Mouse (Mus musculus) liver, adult 2 months (tissue): ENCODE measurements around the gene Mylk.

Experiments
- CTCF ChIP-seq: fragments of 200-500 bp; IDR thresholded peaks from 2 replicates; pipeline ENCODE4 v1.5.1; 2011; ENCODE audit warnings: low read depth, low read length, control low read depth
- POLR2A ChIP-seq: fragments of 200-500 bp; IDR thresholded peaks from 2 replicates; pipeline ENCODE4 v1.6.1; 2011; ENCODE audit warnings: low read length, control low read depth; ENCODE audit not compliant: insufficient read depth; ENCODE audit errors: extremely low read depth

DNA sequence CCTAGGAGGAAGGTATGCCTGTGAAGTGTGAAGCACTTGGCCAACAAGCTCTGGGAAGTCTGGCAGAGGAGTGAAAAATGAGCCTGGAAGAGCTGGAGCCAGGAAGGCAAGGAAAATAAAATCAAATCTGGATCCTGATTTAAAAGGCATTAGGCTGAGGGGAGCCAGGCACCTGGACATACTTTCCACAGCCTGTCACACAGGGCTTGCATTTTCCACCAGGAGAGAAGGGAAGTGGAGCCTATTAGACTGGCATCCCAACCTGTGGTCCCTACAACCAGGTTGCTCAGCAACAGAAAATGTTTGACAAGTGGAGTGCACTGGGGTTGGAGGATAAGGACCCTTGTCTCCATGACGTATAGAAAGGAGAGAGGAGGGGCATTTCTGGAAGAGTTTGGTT, 89.5 kb downstream of the Mylk start:
- no peak for TF ChIP-seq POLR2A
- TF ChIP-seq CTCF, result no peak
